Mouse (Mus musculus): ENCODE data around the gene Vcp.

DNA sequence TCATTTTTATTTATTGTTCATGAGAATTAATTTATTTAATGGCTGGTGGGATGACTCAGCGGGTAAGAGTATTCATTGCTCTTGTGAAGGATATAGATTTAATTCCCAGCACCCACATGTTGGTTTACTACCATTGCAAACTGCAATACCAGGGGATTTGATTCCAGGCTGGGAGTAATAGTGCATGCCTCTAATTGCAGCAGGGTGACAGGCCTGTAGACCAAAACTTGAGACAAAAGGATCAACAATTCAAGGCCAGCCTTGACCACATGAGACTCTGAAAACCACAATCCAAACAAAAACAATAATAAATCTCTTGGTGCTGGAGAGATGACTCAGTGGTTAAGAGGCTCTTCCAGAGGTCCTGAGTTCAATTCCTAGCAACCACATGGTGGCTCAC is 11.8 kb upstream of the Vcp start:
- TF ChIP-seq POLR2A (IDR thresholded peaks at IDR 0.05; ENCODE audit: low read depth, low read length) (no peak), CTCF (conservative IDR thresholded peaks at IDR 0.05; ENCODE audit: insufficient read depth, insufficient read length, low read depth, low read length) (no peak)
